Mouse (Mus musculus): ENCODE measurements around the gene Garem2.
"Not testable (repeated sequence)": the region's sequence is repeated elsewhere in the genome, so short reads cannot be mapped to it uniquely, and the experiment has no call there.

The Garem2 gene

DNA sequence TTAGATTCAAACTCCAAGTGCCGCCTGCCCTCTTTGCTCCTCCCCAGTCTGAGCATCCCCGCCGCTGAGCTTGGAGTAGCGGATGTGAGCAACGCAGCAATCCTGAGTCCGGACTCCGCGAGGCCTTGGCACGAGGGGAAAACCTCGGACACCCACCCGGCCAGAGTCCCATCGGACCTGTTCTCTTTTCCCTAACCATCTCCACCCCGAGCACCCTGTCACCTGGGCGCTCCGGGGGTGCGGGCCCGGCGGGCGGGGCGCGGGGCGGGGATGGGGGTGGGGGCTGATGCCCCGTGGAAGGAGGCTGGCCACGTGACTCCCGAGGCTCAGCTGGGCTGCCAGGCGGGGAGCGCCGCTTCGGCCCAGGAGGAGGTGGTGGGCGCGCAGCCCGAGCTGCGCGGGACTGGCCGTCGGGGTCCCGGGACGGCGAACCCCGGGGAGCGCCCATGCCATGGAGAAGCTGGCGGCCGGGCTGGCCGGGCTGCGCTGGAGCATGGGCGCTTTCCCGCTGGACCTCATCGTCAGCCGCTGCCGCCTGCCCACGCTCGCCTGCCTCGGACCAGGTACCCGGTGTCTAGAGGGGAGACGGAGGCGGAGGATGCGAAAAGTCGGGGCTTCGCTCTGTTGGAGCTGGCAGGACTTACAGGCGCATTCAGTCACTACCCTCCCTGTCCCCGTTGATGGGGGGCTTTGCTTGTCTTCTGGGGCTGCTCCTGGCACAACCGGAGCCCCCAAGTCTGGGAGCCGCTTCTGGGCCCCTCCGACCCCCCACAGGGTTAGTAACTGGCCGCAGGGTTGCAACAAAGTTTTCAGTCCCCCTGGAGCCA lies at the start of gene Garem2:
TSS of gene Garem2 (plus strand) at position 321 of the 827 bp plus-strand sequence.
- DNase-seq = no peak

DNA sequence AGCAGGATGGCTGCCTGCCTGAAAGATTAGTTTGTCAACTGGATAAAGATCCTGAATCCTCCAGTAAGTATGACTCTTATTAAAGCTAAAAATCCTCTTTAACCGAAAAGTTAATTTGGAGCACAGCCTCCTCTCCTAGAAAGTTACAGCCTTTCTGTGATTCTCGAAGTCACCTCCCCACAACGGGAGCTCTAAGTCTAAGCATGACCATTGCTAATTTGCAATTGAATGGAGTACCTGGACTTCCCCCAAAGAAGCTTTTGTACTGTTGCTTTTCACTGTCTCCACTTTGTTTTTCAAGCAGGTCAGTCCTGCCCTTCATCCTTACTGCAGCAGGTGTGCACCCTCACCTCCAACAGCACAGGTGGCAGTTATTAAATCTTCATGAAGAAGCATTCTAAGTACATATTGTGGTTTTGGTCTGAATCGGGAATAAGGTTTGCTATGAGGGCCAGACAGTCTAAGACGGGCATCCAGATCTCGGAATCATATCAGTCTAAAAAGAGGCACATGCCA lies 46.7 kb upstream of the Garem2 start:
- DNase-seq = no peak

DNA sequence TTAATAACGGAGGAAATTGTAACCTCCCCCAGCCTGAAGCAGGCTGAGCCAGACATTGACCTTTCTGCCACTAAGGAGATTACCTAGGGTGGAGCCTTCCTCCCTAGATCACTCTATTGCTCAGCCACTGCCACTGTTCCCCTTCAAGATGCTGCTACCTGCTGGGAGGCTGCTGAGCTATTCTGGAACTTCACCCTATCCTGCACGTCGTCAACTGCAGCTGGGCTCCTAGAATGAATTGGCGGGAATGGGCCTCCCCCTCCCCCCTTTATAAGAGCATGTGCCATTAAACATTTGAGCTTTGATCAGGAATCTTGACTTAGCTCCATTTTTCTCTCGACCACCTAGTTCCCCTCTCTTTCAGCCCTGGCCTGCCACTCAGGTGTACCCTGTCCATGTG lies 45.4 kb upstream of the Garem2 start:
- DNase-seq = not testable (repeated sequence)

DNA sequence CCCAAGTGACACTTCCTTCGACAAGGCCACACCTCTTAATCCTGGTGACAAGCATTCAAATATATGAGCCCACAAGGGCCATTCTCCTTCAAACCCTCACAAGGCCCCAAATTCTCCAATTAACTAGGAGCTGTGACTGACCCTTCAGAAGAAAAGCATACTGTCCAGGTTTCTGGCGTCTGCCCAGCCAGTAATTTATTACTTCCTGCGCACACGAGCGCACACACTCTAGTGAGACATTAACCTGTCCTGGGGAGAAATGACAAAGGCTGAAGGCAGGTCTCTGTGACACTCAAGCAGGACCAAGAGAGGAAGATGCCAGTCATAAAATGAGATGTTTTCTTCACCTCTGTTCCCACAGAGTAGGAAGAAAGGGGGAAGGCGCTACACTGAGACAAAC lies 37.2 kb upstream of the Garem2 start:
- DNase-seq = no peak

DNA sequence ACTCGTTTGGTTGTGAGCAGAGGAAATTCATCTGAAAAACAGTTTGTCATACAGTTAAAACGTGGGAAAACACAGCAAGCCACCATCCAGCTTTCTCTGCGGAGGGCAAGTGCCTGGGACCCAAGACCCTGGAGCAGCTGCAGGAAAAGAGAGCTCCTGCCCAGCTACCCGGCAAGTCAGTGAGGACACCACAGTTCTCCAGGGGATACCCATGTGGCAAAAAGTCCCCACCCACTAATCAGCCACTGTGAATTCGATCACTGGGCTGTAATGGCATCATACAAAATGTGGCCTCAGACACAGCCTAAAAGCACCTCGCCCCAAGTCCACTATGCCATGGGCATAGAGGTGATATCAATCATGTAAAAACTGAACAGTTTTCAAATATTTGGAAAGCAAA lies 33.3 kb upstream of the Garem2 start:
- no peak for DNase-seq

DNA sequence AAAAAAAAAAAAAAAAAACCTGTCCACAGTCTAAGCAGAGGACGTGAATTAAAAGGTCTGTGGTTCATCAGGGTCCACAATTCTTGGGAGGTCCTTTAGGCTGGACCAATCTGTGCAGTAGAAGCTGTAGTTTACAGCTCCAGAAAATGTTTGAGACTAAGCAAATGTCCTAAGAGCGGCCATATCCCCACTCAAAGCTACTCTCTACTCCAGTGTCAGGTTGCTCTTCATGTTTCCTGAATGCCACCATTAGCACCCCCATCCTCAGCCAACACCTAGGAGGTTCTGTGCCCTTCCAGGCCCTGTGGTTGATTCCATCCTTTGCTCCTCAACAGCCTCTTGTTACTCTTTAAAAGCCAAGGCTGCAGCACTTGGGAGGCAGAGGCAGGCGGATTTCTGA lies 32.6 kb upstream of the Garem2 start:
- DNase-seq = no peak

DNA sequence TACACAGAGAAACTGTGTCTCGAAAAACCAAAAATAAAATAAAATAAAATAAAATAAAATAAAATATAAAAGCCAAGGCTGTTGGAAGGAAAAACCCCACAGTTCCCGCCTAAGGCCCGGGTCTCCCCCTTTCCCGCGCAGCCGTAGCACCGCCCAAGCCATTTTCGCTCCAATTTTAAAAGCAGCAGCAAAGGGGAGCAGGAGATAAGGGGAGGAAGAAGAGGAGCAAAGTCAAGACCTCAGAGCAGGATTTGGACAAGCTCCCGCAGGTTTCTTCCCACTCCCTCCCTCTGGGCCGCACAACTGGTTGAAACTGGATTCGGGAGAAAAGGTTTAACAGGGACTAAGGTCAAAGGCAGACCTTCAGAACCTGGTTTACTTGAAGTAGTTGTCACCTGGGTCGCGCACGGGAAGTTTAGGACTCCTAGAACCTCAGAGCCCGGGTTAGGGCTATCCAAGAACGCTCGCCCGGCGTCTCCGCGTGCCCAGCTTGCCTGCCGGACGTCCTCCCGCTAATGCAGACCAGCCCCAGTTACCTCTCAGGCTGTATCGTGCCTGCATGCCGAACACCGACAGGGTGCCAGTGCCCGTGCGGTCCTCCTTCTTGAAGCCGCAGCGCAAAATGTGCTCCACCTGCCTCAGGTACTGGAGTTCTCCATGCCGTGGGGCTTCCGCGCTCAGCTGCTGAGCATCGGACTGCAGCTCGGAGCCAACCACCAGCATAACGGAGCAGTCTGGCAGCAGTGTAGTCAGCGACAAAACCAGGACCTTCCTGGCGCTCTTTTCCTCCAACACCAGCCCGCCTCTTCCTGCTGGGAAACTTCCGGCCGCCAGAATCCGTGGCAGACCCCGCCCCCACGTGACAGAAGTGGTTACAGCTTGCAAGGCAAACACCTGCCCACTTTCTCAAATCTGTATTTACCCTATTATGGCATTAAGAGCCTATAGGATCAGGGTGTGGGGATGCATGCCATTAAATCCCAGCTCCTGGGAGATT lies 31.8 kb upstream of the Garem2 start, which contains the start of gene Tyms:
TSS of gene Tyms (minus strand) at position 793 of the 997 bp plus-strand sequence.
- DNase-seq = peak; percentile 76

DNA sequence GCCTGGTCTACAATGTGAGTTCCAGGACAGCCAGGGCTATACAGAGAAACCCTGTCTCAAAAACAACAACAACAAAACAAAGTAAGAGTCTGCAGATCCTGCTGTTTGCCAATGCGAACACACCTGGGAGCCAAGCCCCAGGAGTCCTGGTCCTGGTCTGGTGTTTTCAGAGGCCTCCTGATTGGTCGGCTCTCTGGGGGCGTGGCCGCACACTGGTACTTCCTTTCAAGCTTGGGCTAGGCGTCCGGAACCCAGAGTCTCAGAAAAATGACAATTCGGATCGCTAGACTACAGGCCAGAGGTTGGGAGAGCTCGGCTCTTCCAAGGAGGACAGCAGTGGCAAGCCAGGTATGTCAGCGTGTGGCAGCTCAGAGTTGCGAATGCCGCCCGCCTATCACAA lies 12.3 kb upstream of the Garem2 start:
- DNase-seq = no peak

DNA sequence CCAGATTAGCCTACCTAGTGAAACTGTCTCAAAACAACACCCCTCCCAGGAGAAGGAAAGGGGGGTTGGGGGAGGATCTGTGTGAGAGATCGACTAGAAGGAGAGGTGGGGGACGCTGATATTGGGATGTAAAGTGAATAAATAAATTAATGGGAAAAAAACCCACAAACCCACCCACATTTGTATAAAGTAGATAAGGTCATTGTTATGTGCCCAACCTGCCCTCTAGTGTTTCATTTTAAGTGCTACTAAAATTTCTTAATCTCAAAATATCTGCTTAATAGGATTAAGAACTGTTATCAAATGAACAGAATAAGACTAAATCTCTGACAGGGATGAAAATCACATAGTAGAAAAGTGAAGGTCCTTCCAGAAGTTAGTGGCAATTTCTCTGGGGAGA lies 10.6 kb upstream of the Garem2 start:
- DNase-seq = no peak

DNA sequence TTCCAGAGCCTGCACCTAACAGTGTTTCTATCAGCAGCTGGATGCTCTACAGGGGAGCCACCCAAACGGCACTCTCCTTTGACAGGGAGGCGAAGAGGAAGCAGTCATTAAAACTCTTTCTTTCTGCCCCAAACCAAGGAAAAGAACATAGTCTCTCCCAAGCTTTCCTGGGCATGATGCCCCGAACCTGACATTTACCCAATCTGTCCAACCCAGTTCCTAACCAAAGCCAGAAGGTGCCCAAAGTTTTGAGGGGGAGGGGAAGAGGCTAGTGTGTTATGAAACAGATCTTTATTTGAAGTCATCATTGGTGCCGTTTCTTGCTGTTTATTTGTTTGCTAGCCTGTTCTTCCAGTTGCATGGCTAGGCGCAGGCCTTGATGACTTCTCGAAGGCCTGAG lies 9.2 kb upstream of the Garem2 start:
- DNase-seq = no peak

DNA sequence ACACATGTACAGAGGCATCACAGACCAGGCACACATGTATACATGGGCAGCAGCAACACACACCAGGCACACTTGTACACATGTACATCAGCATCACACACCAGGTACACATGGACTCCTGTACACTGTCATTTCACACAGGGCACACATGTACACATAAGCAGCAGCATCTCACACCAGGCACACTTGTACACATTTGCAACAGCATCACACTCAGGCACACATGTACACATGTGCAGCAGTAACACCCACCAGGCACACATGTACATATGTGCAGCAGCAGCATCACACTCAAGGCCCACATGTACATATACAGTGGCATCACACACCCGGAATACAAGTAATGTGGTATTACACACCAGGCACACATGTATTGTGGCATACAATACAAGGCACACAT lies 6.7 kb upstream of the Garem2 start:
- DNase-seq = no peak

DNA sequence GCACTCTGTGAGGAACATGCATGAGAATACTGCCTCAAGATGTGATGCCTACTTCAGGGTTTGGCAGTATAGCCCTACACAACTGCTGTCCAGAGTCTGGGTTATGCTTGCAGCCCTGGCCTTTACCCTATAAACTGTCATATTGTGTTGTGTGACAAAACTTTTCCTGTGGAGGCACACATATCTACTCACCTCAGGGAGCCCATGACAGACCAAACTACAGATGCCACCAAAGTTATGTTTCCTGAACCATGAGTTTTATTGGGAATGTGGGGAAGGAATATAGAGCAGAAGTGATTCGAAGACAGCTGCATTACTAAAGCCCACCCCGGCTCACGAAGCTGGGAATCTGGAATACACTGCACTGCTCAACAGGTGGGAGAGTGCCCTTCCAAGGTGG lies 1.6 kb upstream of the Garem2 start:
- DNase-seq = no peak

DNA sequence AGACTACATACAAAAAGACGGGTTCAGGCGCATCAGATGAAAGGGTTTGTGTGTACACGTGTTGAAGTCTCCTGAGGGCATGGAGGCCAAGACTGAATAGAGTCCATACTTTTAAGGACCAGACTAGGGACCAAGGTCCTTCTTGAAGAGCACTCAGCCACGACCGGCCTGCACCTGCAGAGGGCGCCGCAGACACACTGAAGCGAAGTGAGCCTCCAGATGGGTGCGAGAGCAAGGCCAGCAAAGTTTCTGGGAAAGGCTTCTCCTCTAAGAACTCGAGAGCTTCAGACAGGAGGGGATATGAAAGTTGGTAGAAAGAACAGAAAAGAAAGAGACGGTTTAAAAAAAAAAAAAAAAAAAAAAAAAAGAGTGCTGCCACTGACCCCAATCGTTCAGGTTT lies 622 bp upstream of the Garem2 start:
- peak; percentile 41 for DNase-seq

DNA sequence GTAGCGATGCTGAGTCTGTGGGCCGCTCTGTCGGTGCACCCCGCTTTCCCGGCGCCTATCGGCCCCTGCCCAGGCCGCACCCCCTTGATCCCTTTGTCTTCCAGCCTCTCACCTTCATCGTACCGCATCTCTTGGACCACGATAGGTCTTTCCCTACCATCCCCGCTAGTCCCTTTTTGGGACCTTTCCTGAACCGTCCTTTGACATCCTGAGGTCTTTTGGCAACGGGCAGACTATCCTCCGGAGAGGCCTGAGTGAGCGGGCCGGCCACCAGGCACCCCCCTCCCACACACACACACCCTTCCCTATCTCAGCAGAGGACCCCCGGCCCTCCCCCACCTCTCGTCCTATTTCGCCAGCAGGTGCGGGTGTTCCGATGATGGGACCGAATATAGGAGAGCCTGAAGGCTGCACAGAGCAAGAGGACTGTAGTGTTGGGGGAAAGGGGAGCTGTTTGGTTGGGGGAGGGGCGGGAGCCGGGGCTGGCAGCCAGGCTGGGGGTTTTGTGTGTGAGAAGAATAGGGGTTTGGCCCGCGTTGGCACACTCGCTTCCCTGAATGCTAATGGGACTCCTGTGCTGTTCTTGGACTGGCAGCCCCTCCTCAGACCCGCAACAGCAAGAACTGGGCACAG lies 823 bp downstream of the Garem2 start, which contains the start of gene 3110082J24Rik:
TSS of gene 3110082J24Rik (minus strand) at position 419 of the 633 bp plus-strand sequence.
- peak; percentile 43 for DNase-seq

DNA sequence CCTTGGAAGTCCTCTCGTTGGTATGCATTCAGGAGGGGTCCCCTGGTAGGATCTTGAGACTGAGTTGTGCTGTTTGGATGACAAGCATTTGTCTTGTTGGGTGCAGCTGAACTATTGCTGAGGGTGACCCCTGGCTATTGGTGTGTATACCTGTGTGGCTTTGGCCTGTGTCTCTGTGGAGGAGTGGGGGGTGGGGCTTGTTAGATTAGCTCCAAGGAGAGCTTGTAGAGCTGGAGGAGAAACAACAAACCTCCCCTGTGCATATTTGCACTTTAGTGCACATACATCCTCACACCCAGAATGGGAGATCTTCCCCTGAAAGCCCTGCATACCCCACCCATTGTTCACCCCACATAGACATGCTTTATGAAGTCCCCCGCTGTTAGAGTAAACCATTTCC lies 1.8 kb downstream of the Garem2 start:
- DNase-seq = no peak

DNA sequence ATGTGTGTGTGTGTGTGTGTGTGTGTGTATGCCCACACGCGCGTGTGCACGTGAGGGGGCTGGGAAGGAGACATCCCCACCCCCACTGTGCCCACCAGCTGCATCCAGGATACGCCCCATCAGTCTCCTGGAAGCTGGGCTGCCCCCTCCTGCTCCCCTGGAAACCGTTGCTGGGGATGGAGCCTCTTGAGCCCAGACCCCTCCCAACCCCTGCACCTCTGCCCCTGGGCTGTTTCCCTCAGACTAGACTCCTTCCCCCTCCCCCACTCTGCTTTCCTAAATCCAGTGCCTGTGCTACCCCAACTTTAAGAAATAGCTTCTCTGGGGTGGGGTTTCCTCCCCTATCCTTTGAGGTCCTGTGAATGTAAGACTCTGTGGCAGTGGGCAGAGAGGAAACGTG lies 2.2 kb downstream of the Garem2 start:
- no peak for DNase-seq

DNA sequence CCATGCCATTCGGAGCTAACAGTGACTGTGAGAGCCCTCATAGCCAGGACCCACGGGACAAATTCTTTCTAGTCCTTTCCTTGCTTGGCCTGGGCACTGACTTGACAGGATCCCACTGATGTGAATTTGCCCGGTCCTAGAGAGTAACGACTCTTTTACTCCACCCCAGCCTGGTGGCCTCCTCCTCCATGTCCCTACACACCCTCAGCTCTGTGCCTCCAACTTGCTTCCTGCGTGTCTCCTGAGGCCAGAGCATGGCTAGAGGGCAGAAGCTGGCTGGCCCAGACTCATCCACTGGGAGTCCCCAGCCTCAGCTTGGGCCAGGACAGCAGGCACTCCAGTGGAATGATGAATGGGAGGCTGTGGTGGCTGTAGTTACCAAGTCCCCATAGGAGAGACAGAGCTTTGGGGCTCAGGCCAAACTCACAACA lies 2.7 kb downstream of the Garem2 start:
- DNase-seq = no peak

DNA sequence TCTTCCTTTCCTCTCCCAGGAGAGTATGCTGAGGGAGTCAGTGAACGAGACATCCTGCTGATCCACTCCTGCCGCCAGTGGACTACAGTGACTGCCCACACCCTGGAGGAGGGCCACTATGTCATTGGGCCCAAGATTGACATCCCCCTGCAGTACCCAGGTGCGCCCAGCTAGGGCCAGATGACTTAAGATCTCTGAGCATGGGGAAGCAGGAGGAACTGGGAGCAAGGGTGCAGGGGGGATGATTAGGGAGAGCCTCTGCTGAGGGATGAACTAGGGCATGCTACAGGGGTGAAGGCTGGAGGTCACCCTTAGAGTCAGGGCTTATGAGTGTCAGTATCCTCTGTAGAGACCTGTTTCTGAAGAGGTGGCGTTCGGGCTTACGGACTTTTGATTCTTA lies 3.3 kb downstream of the Garem2 start:
- DNase-seq = no peak

DNA sequence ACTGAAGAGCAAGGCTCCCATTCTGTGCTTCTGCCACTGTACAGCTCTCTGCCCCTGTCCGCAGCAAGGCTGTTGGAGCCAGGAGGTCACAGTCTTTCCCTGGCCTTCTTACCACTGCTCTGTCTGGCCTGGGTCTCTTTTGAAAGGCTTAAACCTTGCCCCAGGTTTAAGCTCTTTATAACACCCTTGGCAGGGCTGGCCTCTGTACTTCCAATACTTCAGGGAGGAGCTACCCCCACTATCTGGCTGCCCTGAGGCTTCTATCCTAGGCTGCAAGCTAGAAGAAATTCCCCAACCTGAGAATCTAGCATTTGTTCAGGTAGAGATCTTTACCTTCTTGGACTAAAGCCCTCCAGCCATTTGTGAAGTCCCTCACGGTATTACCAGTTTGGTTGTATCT lies 4.9 kb downstream of the Garem2 start:
- no peak for DNase-seq

DNA sequence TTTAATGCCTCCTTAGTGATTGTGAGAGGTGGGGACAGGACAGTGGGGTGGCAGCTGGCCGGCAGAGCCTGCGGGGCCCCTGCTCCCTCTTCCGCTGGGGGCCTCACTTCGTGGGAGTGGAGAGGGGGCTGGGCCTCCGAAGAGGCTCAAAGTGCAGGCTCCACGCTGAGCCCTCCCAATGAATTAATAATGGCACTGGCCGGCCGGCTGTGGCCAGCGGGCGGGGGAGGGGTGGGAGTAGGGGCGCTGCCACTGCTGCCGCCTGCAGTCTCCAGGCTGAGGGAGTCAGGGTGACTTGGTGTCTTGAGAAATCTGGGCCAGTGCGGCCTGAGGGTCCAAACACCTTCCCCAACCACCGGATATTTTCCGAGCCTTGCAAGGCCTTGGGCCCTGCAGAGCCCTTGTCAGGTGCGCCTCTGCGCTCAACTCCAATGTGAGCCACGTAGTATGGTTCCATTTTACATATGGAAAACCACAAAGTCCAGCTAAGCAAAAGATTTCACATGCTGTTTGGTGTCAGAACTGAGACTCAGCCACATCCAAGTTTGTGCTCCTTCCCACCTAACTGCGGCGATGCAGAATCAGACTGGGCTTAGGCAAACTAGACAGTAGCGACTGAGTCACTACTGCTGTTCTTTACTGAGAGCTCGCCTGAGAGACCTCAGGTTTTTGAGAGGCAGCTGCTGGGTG lies 5.6 kb downstream of the Garem2 start:
- no peak for DNase-seq

DNA sequence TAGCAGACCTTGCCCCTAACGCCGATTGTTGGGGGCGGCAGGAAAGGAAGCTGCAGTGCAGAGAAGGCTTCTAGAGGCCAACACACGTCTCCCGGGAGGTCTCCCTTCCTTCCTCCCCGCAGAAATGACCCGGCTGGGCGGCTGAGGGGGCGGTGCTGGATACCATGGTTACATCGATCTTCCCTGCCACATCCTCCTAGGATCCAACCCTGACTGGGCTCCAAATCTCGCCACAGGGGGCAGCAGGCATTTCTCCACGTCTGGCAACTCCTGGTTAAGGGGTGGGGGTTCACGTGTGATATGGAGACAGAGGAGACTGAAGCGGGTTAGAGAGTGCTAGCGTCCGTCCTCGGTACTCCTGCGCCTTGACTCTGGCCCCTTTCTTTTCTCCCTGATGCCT lies 6.2 kb downstream of the Garem2 start:
- DNase-seq = no peak

DNA sequence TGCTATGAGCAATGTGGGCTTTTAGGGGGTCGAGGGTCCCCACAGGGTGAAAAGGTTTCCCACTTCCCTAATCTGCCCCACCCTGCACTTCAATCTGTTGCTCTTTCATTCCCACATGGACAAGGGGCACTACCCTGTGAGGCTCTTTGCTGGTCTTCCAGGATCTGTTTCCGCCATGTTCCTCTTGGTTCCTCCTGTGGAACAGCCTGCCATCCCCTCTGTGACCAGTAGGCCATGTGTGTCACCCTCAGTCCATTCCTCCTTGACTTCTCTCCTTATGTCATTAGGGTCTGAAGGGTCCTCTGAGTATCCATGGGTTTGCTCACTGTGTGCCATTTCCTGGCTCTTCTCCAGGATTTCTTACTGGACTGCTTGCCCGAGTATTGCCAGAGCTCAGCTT lies 6.8 kb downstream of the Garem2 start:
- DNase-seq = no peak

All from right cerebral cortex, adult 18-20 months (tissue).